Mouse (Mus musculus) layer of hippocampus, adult 11-12 months (tissue): Measurements from ENCODE around the gene Rasgrp1.

Experiments
- DNase-seq: peaks from one replicate; pipeline ENCODE4 v3.0.0; 2022; ENCODE audit warnings: low spot score

The Rasgrp1 gene

GRCm38 (mm10) chr2:117331634-117332033 is 11.2 kb downstream of the Rasgrp1 start:
- DNase-seq = no peak

- no peak for DNase-seq
These were observed 14.1 kb downstream of the Rasgrp1 start for GRCm38 (mm10) chr2:117328521-117329285.

- DNase-seq = no peak
These were observed 20.4 kb downstream of the Rasgrp1 start for GRCm38 (mm10) chr2:117322399-117322798.

GRCm38 (mm10) chr2:117321231-117321630 is 21.6 kb downstream of the Rasgrp1 start:
- DNase-seq = no peak

- DNase-seq = no peak
These were observed 23.8 kb downstream of the Rasgrp1 start for GRCm38 (mm10) chr2:117318991-117319390.

GRCm38 (mm10) chr2:117313586-117314235 is 29.1 kb downstream of the Rasgrp1 start:
- DNase-seq = no peak

GRCm38 (mm10) chr2:117312441-117312895 is 30.3 kb downstream of the Rasgrp1 start:
- peak; percentile 16 for DNase-seq

GRCm38 (mm10) chr2:117312030-117312429 is 30.8 kb downstream of the Rasgrp1 start:
- DNase-seq = no peak

GRCm38 (mm10) chr2:117311349-117311748 is 31.5 kb downstream of the Rasgrp1 start:
- DNase-seq = no peak

GRCm38 (mm10) chr2:117309046-117309445 is 33.8 kb downstream of the Rasgrp1 start:
- DNase-seq = no peak

- DNase-seq = no peak
These were observed 34.8 kb downstream of the Rasgrp1 start for GRCm38 (mm10) chr2:117307959-117308358.

- peak; percentile 33 for DNase-seq
These were observed 37.9 kb downstream of the Rasgrp1 start for GRCm38 (mm10) chr2:117304941-117305340.

- no peak for DNase-seq
These were observed 39.1 kb downstream of the Rasgrp1 start for GRCm38 (mm10) chr2:117303391-117304350.

- no peak for DNase-seq
These were observed 43.0 kb downstream of the Rasgrp1 start for GRCm38 (mm10) chr2:117299596-117300448.

- DNase-seq = no peak
These were observed 54.5 kb downstream of the Rasgrp1 start for GRCm38 (mm10) chr2:117288291-117288690.

GRCm38 (mm10) chr2:117263786-117264408 is 78.9 kb downstream of the Rasgrp1 start:
- peak; percentile 64 for DNase-seq

- DNase-seq = no peak
These were observed 80.6 kb downstream of the Rasgrp1 start for GRCm38 (mm10) chr2:117262184-117262583.

GRCm38 (mm10) chr2:117257617-117258016 is 85.2 kb downstream of the Rasgrp1 start:
- DNase-seq = no peak

GRCm38 (mm10) chr2:117255415-117255814 is 87.4 kb downstream of the Rasgrp1 start:
- no peak for DNase-seq

- peak; percentile 13 for DNase-seq
These were observed 92.7 kb downstream of the Rasgrp1 start for GRCm38 (mm10) chr2:117250001-117250510.
